Mouse (Mus musculus): ENCODE measurements around the gene Atp6v1g2.

DNA sequence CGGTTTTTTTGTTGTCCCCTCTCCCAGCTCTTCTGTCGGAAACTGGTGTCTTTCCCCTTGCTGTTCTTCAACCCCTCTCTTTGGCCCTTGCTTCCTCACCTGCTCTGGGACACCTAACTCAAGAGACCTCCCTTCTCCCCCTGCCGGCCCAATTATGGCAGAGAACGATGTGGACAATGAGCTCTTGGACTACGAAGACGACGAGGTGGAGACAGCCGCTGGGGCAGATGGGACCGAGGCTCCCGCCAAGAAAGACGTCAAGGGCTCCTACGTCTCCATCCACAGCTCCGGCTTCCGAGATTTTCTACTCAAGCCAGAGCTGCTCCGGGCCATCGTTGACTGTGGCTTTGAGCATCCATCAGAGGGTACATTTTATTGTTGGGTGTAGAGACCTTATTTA lies 9.6 kb downstream of the Atp6v1g2 start:
- TF ChIP-seq CTCF (IDR thresholded peaks at IDR 0.05; ENCODE audit: low read depth, low read length), result no peak
- no peak for TF ChIP-seq TAL1 (conservative IDR thresholded peaks at IDR 0.05; ENCODE audit: low read depth, low read length)
- TF ChIP-seq GATA1 (IDR thresholded peaks at IDR 0.05; ENCODE audit: borderline replicate concordance, low read length), result no peak
- no peak for TF ChIP-seq POLR2AphosphoS5 (IDR thresholded peaks at IDR 0.05; ENCODE audit: insufficient replicate concordance, low read depth, low read length)
- TF ChIP-seq GATA2 (IDR thresholded peaks at IDR 0.05; ENCODE audit: borderline replicate concordance, low read depth, low read length), result no peak

Measured in G1E (cell line).